Mouse (Mus musculus): Measurements from ENCODE around the gene Klhl29.

DNA sequence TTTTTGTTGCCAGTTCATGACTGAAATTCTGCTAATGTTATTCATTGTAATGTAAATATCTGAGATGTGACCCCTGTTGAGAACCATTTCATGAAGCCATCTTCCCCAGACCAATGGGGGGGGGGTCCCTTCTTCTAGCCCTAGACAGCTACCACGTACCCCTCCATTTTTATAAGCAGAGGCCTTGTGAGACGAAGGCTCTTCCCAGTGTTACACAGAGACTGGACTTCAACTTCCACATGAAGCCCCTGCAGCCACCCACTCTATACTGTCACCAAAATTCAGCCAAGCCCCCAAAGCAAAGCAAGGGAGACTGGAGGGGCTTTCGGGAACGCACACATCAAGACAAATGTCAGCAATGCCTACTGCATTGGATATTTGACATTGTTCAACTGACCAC lies 6.1 kb downstream of the Klhl29 start:
- TF ChIP-seq CEBPB (IDR thresholded peaks at IDR 0.05; ENCODE audit: insufficient read depth, poor library complexity, severe bottlenecking) (no peak), POLR2A (IDR thresholded peaks at IDR 0.05; ENCODE audit: insufficient read length, low read depth) (no peak), POLR2AphosphoS2 (IDR thresholded peaks at IDR 0.05; ENCODE audit: insufficient read length, low read depth) (no peak), MYOD1 (IDR thresholded peaks at IDR 0.05; ENCODE audit: control insufficient read depth in 1 of 3, insufficient read length in 2 of 3, low read depth in 2 of 3) (no peak), USF1 (IDR thresholded peaks at IDR 0.05; ENCODE audit: low read depth) (no peak), TCF12 (IDR thresholded peaks at IDR 0.05; ENCODE audit: insufficient read depth, poor library complexity, severe bottlenecking) (no peak), MAX (IDR thresholded peaks at IDR 0.05; ENCODE audit: low read depth) (no peak), E2F4 (IDR thresholded peaks at IDR 0.05; ENCODE audit: insufficient read depth) (no peak), MYOG (IDR thresholded peaks at IDR 0.05; ENCODE audit: control insufficient read depth in 1 of 3, insufficient read depth in 1 of 3, insufficient read length in 2 of 3, low read depth in 2 of 3) (no peak), TCF3 (IDR thresholded peaks at IDR 0.05; ENCODE audit: insufficient read length, low read depth) (no peak), SRF (IDR thresholded peaks at IDR 0.05; ENCODE audit: control insufficient read depth, insufficient read length, low read depth) (no peak), REST (IDR thresholded peaks at IDR 0.05; ENCODE audit: insufficient read depth, insufficient read length) (no peak)

All from myocyte (in vitro differentiated cells).